Mouse (Mus musculus) MEL (cell line): ENCODE measurements around the gene Bag6. TPM values are rescaled to one million over a fixed set of nuclear protein-coding genes. Genes with fewer than 3 reads are reported as not detected.

Experiments
- DNase-seq: peaks from one replicate; pipeline ENCODE4 v3.0.0; 2011; ENCODE audit warnings: low read depth, low spot score
- H3K27ac ChIP-seq: 2 replicates; pipeline ENCODE4 v1.5.1; 2012; ENCODE audit warnings: low read depth, mild to moderate bottlenecking, control low read depth, low read length, moderate library complexity; ENCODE audit not compliant: control insufficient read depth
- H3K27me3 ChIP-seq, 2 experiments: fragments of 150-350 bp in 1 of 2; sonication (generic) in 1 of 2; 2 replicates each; pipeline ENCODE4 v1.6.1; 2012; ENCODE audit warnings: low read length in 2 of 2, mild to moderate bottlenecking in 2 of 2, improper control_type of control experiment in 1 of 2, moderate library complexity in 1 of 2; ENCODE audit not compliant: insufficient read depth in 2 of 2, control insufficient read depth in 1 of 2
- H3K36me3 ChIP-seq, 2 experiments: 2 replicates each; pipeline ENCODE4 v1.6.1; 2012 to 2014; ENCODE audit warnings: low read length in 2 of 2, improper control_type of control experiment in 1 of 2, inconsistent platforms in 1 of 2, mild to moderate bottlenecking in 1 of 2; ENCODE audit not compliant: insufficient read depth in 2 of 2, control insufficient read depth in 1 of 2
- H3K4me1 ChIP-seq, 2 experiments: fragments of 150-350 bp in 1 of 2; sonication (generic) in 1 of 2; 2 replicates each; pipeline ENCODE4 v1.6.1; 2012; ENCODE audit warnings: low read length in 2 of 2, improper control_type of control experiment in 1 of 2, mild to moderate bottlenecking in 1 of 2; ENCODE audit not compliant: insufficient read depth in 2 of 2, control insufficient read depth in 1 of 2
- H3K4me3 ChIP-seq, 2 experiments: fragments of 150-350 bp in 1 of 2; sonication (generic) in 1 of 2; 2 replicates each; pipeline ENCODE4 v1.5.1; 2012; ENCODE audit warnings: low read depth in 2 of 2, low read length in 2 of 2, mild to moderate bottlenecking in 2 of 2, moderate library complexity in 2 of 2, control low read depth in 1 of 2, improper control_type of control experiment in 1 of 2; ENCODE audit not compliant: control insufficient read depth in 1 of 2, insufficient read depth in 1 of 2
- H3K79me2 ChIP-seq: 2 replicates; pipeline ENCODE4 v1.6.1; 2012; ENCODE audit warnings: mild to moderate bottlenecking, low read length, moderate library complexity; ENCODE audit not compliant: control insufficient read depth, poor library complexity, insufficient read depth
- H3K9ac ChIP-seq: 2 replicates; pipeline ENCODE4 v1.6.1; 2012; ENCODE audit warnings: low read depth, mild to moderate bottlenecking, control low read depth, low read length, moderate library complexity; ENCODE audit not compliant: control insufficient read depth, poor library complexity, severe bottlenecking
- H3K9me3 ChIP-seq: fragments of 150-350 bp; sonication (generic); replicated peaks from 2 replicates; pipeline ENCODE4 v1.6.1; 2012; ENCODE audit warnings: mild to moderate bottlenecking, low read length, improper control_type of control experiment, moderate library complexity; ENCODE audit not compliant: insufficient read depth
- BHLHE40 ChIP-seq: IDR thresholded peaks from 2 replicates; pipeline ENCODE4 v1.6.1; 2012; ENCODE audit warnings: low read depth, mild to moderate bottlenecking, inconsistent platforms, low read length, improper control_type of control experiment, borderline replicate concordance
- CHD2 ChIP-seq: IDR thresholded peaks from 2 replicates; pipeline ENCODE4 v1.6.1; 2011; ENCODE audit warnings: low read length, improper control_type of control experiment
- CTCF ChIP-seq, 3 experiments: IDR thresholded peaks in 2 of 3; conservative IDR thresholded peaks in 1 of 3; 2 replicates each; pipeline ENCODE4 v1.5.1; 2011 to 2012; ENCODE audit warnings: low read length in 3 of 3, low read depth in 2 of 3, mild to moderate bottlenecking in 2 of 3, improper control_type of control experiment in 1 of 3, inconsistent platforms in 1 of 3, mixed read lengths in 1 of 3, moderate library complexity in 1 of 3; ENCODE audit not compliant: control insufficient read depth in 1 of 3, insufficient read depth in 1 of 3, poor library complexity in 1 of 3, severe bottlenecking in 1 of 3
- ELF1 ChIP-seq: IDR thresholded peaks from 2 replicates; pipeline ENCODE4 v1.6.1; 2014; ENCODE audit warnings: low read depth, mild to moderate bottlenecking, inconsistent platforms, low read length, improper control_type of control experiment, moderate library complexity
- HCFC1 ChIP-seq: IDR thresholded peaks from 2 replicates; pipeline ENCODE4 v1.6.1; 2012; ENCODE audit warnings: low read depth, mild to moderate bottlenecking, inconsistent platforms, low read length, improper control_type of control experiment, moderate library complexity
- JUND ChIP-seq: IDR thresholded peaks from 2 replicates; pipeline ENCODE4 v1.6.1; 2011; ENCODE audit warnings: low read depth, mild to moderate bottlenecking, improper control_type of control experiment, low read length
- MEF2A ChIP-seq: IDR thresholded peaks from 2 replicates; pipeline ENCODE4 v1.6.1; 2014; ENCODE audit warnings: low read depth, mild to moderate bottlenecking, inconsistent platforms, low read length, improper control_type of control experiment; ENCODE audit not compliant: poor library complexity, insufficient replicate concordance, severe bottlenecking; ENCODE audit errors: extremely low read depth
- MYB ChIP-seq: IDR thresholded peaks from 2 replicates; pipeline ENCODE4 v1.6.1; 2011; ENCODE audit warnings: mild to moderate bottlenecking, low read depth, low read length, improper control_type of control experiment
- MYC ChIP-seq: IDR thresholded peaks from 2 replicates; pipeline ENCODE4 v1.6.1; 2011; ENCODE audit warnings: low read depth, mild to moderate bottlenecking, low read length, improper control_type of control experiment, moderate library complexity
- NELFE ChIP-seq: IDR thresholded peaks from 2 replicates; pipeline ENCODE4 v1.6.1; 2011; ENCODE audit warnings: low read depth, low read length, improper control_type of control experiment
- POLR2A ChIP-seq, 2 experiments: IDR thresholded peaks; 2 replicates each; pipeline ENCODE4 v1.6.1; 2011 to 2012; ENCODE audit warnings: low read length in 2 of 2, mild to moderate bottlenecking in 2 of 2, control low read depth in 1 of 2, improper control_type of control experiment in 1 of 2, low read depth in 1 of 2, moderate library complexity in 1 of 2; ENCODE audit not compliant: control insufficient read depth in 1 of 2, insufficient read depth in 1 of 2, poor library complexity in 1 of 2
- POLR2AphosphoS2 ChIP-seq: IDR thresholded peaks from 2 replicates; pipeline ENCODE4 v1.6.1; 2011; ENCODE audit warnings: low read length, improper control_type of control experiment
- POLR2AphosphoS5 ChIP-seq: IDR thresholded peaks from 2 replicates; pipeline ENCODE4 v1.6.1; 2012; ENCODE audit warnings: low read depth, borderline replicate concordance, mild to moderate bottlenecking, inconsistent platforms, low read length, moderate library complexity, mixed read lengths
- SMC3 ChIP-seq: IDR thresholded peaks from 2 replicates; pipeline ENCODE4 v1.6.1; 2011; ENCODE audit warnings: low read depth, low read length, improper control_type of control experiment
- TAL1 ChIP-seq: IDR thresholded peaks from 2 replicates; pipeline ENCODE4 v1.6.1; 2012; ENCODE audit warnings: mild to moderate bottlenecking, inconsistent platforms, low read length, moderate library complexity, mixed read lengths
- ZC3H11A ChIP-seq: IDR thresholded peaks from 2 replicates; pipeline ENCODE4 v1.6.1; 2012; ENCODE audit warnings: low read depth, mild to moderate bottlenecking, inconsistent platforms, low read length, improper control_type of control experiment
- ZNF384 ChIP-seq: IDR thresholded peaks from 2 replicates; pipeline ENCODE4 v1.6.1; 2012; ENCODE audit warnings: low read depth, mild to moderate bottlenecking, inconsistent platforms, low read length, improper control_type of control experiment
- polyA plus RNA-seq, 2 experiments: library from polyadenylated mRNA; stranded (reverse) in 1 of 2; unstranded in 1 of 2; fragments of >175 nt in 1 of 2; fragments of >200 nt in 1 of 2; gene quantifications; 2 replicates each; pipeline versions ENCODE4 v1.2.1 to v1.2.4; 2012; ENCODE audit warnings: low replicate concordance in 2 of 2, low read depth in 1 of 2; ENCODE audit not compliant: insufficient read length in 2 of 2, insufficient read depth in 1 of 2, missing spikeins in 1 of 2
- total RNA-seq: library from RNA; depleted of rRNA; stranded (reverse); fragments of 300-350 nt; gene quantifications from 2 replicates; pipeline ENCODE4 v1.2.3, GENCODE M21; 2012

Gene Bag6
- total and polyA plus RNA-seq, 3 experiments = 102 to 283 TPM; not detected in 1

- TF ChIP-seq NELFE = no peak
- no peak for TF ChIP-seq POLR2AphosphoS2
- no peak for TF ChIP-seq MYB
- no peak for TF ChIP-seq POLR2A (IDR thresholded peaks at IDR 0.05; ENCODE audit: control insufficient read depth in 1 of 2, insufficient read depth in 1 of 2, low read depth in 1 of 2, low read length in 2 of 2, poor library complexity in 1 of 2)
- no peak for TF ChIP-seq CHD2
- TF ChIP-seq, all 39 proteins: peak for 10
Measured at GRCm38 (mm10) chr17:35085208-35085865, 49.6 kb upstream of the Bag6 start, which contains the start of gene Ly6g6f (continued).

DNA sequence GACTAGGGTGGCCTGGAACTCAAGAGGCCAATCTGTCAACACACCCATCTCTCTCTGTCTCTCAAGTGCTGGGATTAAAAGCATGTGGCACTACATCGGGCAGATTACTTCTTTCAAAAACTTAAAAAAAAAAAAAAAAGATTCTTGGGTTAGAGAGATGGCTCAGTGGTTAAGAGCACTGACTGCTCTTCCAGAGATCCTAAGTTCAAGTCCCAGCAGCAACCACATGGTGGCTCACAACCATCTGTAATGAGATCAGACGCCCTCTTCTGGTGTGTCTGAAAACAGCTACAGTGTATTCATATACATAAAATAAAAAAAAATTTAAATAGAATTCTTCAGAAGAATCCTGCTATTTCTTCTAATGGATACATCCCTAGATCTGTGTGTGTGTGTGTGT lies 46.8 kb upstream of the Bag6 start:
- H3K9ac ChIP-seq = peak overlapping the region; percentile 87
- TF ChIP-seq ZNF384 = peak; percentile 69
- TF ChIP-seq CTCF (IDR thresholded peaks at IDR 0.05 in 2 of 3, conservative IDR thresholded peaks at IDR 0.05 in 1 of 3; ENCODE audit: control insufficient read depth in 1 of 3, insufficient read depth in 1 of 3, low read depth in 2 of 3, low read length in 3 of 3, poor library complexity in 1 of 3, severe bottlenecking in 1 of 3) = peak; percentile 29 to 59 (median 37)
- peak; percentile 30 for TF ChIP-seq ZC3H11A
- no peak for TF ChIP-seq TAL1
- no peak for TF ChIP-seq JUND
- peak; percentile 46 for TF ChIP-seq SMC3
- no peak for TF ChIP-seq MEF2A
- no peak for TF ChIP-seq ELF1
- no peak for TF ChIP-seq POLR2AphosphoS5
- TF ChIP-seq MYC = 0 out of 2 replicates have a peak, but pooled peaks have one; percentile 23
- TF ChIP-seq HCFC1 = no peak
- no peak for TF ChIP-seq BHLHE40
- no peaks in the 10 kb centered on the region for H3K9me3 ChIP-seq
- peaks cover 5 to 41% of the 10 kb centered on the region in 2 experiments for H3K4me1 ChIP-seq
- DNase-seq = peak; percentile 52
- H3K27me3 ChIP-seq = no peaks in the 10 kb centered on the region
- H3K4me3 ChIP-seq = no peak overlapping the region
- H3K36me3 ChIP-seq = peaks cover 0 to 20% of the 10 kb centered on the region in 2 experiments; a peak in 2 of 4 replicates
- H3K79me2 ChIP-seq = peaks cover 18% of the 10 kb centered on the region
- peak overlapping the region; percentile 81 for H3K27ac ChIP-seq
